Mouse (Mus musculus): Measurements from ENCODE around the gene Aifm3. TPM values are rescaled to one million over a fixed set of nuclear protein-coding genes. Genes with fewer than 3 reads are reported as not detected.

Gene Aifm3
- total RNA-seq (2021): 100 to 1,000 TPM; 105 to 133 TPM

- no peak for DNase-seq (ENCODE audit: low spot score in 2 of 2)
- intact Hi-C loops (cut with DNase I): no loop called here
These were observed at the start of gene Aifm3 for GRCm38 (mm10) chr16:17489469-17490111. Aifm3 (plus strand) TSS chr16:17489611.

GRCm38 (mm10) chr16:17451541-17452372 lies 37.7 kb upstream of the Aifm3 start, which contains the start of gene Crkl:
Crkl (plus strand) TSS chr16:17451987.
- intact Hi-C loops (cut with DNase I): loop anchor here (5.0 kb wide), 1 partner anchor 44 kb away; the partner anchor contains the start of genes Pi4ka and Snap29
- DNase-seq (ENCODE audit: low spot score in 2 of 2): peak; percentile 98

GRCm38 (mm10) chr16:17452373-17452715 lies 37.1 kb upstream of the Aifm3 start:
- intact Hi-C loops (cut with DNase I): loop anchor here (5.0 kb wide), 1 partner anchor 45 kb away; the partner anchor contains the start of genes Pi4ka and Snap29
- peak in 1 of 2 experiments; percentile 61 for DNase-seq (ENCODE audit: low spot score in 2 of 2)

- intact Hi-C loops (cut with DNase I): no loop called here
- no peak for DNase-seq (ENCODE audit: low spot score in 2 of 2)
These were observed 32.5 kb upstream of the Aifm3 start for GRCm38 (mm10) chr16:17456901-17457300.

GRCm38 (mm10) chr16:17460254-17460653 lies 29.2 kb upstream of the Aifm3 start:
- intact Hi-C loops (cut with DNase I): no loop called here
- no peak for DNase-seq (ENCODE audit: low spot score in 2 of 2)

- no peak for DNase-seq (ENCODE audit: low spot score in 2 of 2)
These were observed 27.8 kb upstream of the Aifm3 start for GRCm38 (mm10) chr16:17461596-17461995.

GRCm38 (mm10) chr16:17463184-17463583 lies 26.2 kb upstream of the Aifm3 start:
- intact Hi-C loops (cut with DNase I): no loop called here
- DNase-seq (ENCODE audit: low spot score in 2 of 2): no peak

More at GRCm38 (mm10) chr16:17461596-17461995, 27.8 kb upstream of the Aifm3 start:
- intact Hi-C loops (cut with DNase I): no loop called here

- no peak for DNase-seq (ENCODE audit: low spot score in 2 of 2)
- intact Hi-C loops (cut with DNase I): no loop called here
These were observed 22.3 kb upstream of the Aifm3 start for GRCm38 (mm10) chr16:17466875-17467663.

- intact Hi-C loops (cut with DNase I): loop anchor here (5.0 kb wide), 1 partner anchor 60 kb away; the partner anchor contains the start of gene Thap7
- no peak for DNase-seq (ENCODE audit: low spot score in 2 of 2)
These were observed 16.9 kb upstream of the Aifm3 start for GRCm38 (mm10) chr16:17472498-17472897.

GRCm38 (mm10) chr16:17474091-17474490 lies 15.3 kb upstream of the Aifm3 start:
- no peak for DNase-seq (ENCODE audit: low spot score in 2 of 2)
- intact Hi-C loops (cut with DNase I): loop anchor here (5.0 kb wide), 1 partner anchor 58 kb away; the partner anchor contains the start of gene Thap7

GRCm38 (mm10) chr16:17474761-17475160 lies 14.7 kb upstream of the Aifm3 start:
- DNase-seq (ENCODE audit: low spot score in 2 of 2): no peak
- intact Hi-C loops (cut with DNase I): loop anchor here (5.0 kb wide), 1 partner anchor 58 kb away; the partner anchor contains the start of gene Thap7

GRCm38 (mm10) chr16:17475326-17475725 lies 14.1 kb upstream of the Aifm3 start:
- intact Hi-C loops (cut with DNase I): no loop called here
- DNase-seq (ENCODE audit: low spot score in 2 of 2): no peak

- no peak for DNase-seq (ENCODE audit: low spot score in 2 of 2)
- intact Hi-C loops (cut with DNase I): no loop called here
These were observed 11.0 kb upstream of the Aifm3 start for GRCm38 (mm10) chr16:17478331-17478943.

- no peak for DNase-seq (ENCODE audit: low spot score in 2 of 2)
- intact Hi-C loops (cut with DNase I): no loop called here
These were observed 7.9 kb upstream of the Aifm3 start for GRCm38 (mm10) chr16:17481465-17481864.

- DNase-seq (ENCODE audit: low spot score in 2 of 2): no peak
These were observed 2.9 kb upstream of the Aifm3 start for GRCm38 (mm10) chr16:17486505-17486904.

GRCm38 (mm10) chr16:17488478-17489468 lies 638 bp upstream of the Aifm3 start:
- DNase-seq (ENCODE audit: low spot score in 2 of 2): no peak
- intact Hi-C loops (cut with DNase I): no loop called here

More at GRCm38 (mm10) chr16:17486505-17486904, 2.9 kb upstream of the Aifm3 start:
- intact Hi-C loops (cut with DNase I): no loop called here

- DNase-seq (ENCODE audit: low spot score in 2 of 2): no peak
- intact Hi-C loops (cut with DNase I): no loop called here
These were observed 1.7 kb downstream of the Aifm3 start for GRCm38 (mm10) chr16:17491154-17491553.

- intact Hi-C loops (cut with DNase I): no loop called here
- DNase-seq (ENCODE audit: low spot score in 2 of 2): no peak
These were observed 2.6 kb downstream of the Aifm3 start for GRCm38 (mm10) chr16:17491896-17492561.
